Mouse (Mus musculus) cerebellum, postnatal 14 days (tissue): ENCODE results near the gene Stk40.

Experiments
- DNase-seq, 2 experiments: peaks; one replicate each; pipeline ENCODE4 v3.0.0; 2021; ENCODE audit warnings: mixed read lengths in 2 of 2

Stk40 gene

DNA sequence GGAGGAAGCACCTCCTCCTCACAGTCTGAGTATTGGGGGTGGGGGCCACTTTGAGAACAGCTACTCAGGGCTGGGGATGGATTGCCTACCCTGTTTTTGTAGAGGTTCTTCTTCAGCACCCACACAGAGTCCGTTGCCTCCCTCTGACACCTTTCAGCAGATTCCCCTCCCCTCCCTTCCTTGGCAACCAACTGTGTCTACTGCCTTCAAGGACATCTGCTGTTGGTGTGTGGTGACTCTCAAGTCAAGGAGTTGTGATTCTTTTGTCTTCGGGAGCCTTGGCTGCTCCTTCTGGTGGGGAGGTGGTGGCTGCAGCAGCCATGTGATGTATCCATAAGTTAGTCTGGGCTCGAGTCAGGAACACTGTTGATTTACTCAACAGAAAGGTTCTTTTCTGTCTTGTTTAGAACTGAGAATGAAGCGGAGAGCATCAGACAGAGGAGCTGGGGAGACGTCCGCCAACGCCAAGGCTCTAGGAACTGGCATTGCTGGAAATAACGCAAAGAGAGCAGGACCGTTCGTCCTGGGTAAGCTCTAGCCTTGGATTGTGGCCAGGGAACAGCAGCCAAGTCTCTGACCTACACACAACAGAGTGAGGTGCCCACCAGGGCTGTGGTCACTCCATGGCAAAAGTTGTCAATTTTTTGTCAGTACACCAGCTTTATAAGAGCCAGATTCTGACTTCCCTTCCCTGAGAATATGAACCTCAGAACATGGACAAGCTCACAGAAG is 19.7 kb downstream of the Stk40 start:
- DNase-seq: peak; percentile 61 to 69

DNA sequence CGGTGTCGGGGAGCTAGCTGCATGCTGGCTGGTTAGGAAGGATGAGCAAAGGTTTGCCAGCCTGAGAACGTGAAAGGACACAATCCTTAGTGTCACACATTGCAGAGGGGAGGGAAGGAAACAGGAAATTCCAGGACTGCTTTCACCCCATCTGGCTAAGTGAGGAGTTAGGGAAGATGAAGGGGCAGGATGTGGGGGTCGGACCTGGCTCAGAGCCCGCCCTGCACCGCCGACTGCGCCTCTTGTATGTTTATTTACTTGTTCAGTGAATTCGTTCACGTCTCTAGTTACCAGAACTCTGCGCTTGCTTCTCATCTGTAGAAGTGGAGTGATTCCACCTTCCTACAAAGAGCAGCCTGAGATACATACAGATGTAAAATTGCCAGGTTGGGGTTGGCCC is 26.7 kb downstream of the Stk40 start:
- DNase-seq: no peak

DNA sequence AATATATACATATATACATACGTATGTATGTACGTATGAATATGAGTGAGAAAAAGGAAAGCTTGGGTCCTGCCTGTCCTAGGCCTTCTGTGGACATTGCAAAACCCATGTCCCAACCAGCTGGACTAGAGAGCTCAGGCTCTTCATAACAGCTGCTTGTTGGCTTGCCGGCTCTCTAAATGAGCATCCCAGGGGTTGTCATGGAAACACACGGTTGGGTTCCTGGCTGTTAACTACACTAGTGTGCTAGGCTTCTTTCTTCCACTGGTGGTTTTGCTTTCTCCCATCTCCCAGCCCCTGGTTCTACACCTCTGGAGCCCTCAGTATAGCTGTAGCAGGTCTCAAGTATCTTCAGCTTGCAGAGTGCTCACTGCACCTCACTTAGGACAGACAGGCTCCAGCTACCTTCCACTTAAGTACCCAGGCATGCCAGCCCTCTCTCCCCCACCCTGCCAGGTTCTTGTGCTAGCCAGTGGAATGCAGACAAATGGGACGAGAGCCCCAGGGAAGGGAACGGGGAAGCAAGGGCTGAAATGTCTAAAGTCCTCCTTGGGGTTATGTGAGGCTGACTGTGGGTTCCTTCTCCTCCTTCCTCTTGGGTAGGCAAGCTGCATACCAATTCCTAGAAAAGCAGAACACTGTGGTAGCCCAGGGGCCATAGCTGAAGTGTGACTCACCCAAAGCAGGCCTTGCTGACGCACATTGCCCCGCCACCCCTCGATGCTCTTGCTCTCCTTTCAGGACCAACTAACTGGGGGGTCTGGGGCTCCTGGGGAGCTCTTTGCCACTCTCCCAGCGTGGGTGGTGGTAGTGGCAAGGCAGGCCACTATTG is 27.7 kb downstream of the Stk40 start:
- peak; percentile 76 to 84 for DNase-seq

DNA sequence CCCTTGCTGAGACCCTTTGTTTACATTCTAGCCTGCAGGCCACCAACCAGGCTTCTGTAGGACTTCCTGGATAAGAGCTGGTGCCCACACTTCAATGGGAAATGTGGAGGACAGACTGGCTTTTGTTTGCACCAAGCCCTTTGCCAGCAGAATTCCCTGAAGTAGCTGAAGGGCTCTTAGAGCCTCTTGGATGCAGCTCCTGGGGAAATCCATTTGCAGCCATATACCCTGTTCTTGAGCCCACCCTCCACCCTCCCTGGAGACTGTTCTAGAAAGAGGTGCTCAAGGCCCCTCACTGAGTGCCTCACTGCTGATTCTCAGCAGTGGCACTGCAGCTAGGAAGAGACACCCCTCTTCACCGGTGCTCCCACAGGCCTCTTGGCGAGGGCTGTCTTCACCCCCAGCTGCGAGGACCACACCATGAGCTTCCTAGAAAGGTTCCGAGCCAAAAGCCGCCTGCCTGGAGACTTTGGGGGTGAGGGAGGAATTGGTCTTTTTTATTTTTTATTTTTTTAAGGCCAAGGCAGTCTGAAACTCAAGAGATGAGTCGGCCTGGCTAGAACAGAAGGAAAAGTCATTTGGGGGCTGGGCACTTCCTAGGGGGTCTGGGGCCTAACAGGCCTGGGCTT is 29.0 kb downstream of the Stk40 start:
- DNase-seq: no peak

DNA sequence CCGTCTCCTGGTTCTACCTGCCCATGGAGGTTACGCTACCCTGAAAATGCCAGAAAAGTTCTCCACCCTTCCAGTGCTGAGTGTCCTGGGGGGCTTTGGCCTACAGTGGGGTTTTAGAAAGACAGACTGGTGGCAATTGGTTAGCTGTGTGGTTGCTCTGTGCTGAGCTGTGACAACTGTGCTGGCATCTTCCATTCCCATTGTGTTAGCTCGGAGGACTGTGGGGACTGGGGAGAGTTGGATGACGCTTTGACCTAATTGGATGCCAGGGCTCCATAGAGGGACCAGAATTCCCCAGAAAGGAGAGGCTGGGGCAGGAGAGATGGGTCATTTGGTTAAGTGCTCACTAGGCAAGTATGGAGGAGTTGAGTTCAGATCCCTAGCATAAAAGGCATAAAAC is 30.5 kb downstream of the Stk40 start:
- DNase-seq: no peak

DNA sequence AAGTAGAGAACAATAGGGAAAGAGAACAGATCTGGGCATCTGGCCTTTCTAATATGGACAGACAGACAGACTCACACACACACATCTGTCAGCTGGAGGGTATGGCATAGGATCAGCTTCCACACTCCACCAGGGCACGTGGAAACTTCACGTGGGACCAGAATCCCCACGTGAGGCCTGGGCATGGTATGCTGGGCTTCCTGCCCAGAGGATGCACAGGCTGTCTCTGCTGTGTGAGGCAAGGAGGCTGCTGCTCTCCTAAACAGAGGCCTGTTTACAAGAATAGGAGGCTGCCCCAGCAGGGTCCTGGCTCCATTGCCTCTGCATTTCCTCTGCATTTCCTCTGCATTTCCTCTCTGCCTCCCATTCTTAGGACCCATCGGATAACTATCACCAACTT is 30.9 kb downstream of the Stk40 start:
- no peak for DNase-seq

DNA sequence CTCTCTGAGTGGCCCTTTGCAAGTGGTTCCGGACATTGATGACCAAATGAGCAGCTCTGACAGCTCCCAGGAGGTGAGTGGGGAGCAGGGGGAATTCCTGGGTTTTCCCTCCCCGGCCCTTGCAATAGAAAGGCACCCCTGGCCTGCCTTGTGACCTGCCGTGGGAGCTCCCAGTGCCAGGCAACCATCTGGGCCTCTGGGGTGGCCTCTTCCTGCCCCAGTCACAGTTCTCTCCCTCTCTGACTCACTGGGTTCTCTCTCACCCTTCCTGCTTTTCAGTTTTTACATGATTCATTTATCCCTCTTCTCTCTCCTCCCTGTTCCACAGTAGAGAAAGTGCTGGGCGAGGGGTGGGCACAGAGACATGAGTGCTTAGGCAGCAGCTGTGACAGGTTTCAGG is 34.0 kb downstream of the Stk40 start:
- DNase-seq: no peak

DNA sequence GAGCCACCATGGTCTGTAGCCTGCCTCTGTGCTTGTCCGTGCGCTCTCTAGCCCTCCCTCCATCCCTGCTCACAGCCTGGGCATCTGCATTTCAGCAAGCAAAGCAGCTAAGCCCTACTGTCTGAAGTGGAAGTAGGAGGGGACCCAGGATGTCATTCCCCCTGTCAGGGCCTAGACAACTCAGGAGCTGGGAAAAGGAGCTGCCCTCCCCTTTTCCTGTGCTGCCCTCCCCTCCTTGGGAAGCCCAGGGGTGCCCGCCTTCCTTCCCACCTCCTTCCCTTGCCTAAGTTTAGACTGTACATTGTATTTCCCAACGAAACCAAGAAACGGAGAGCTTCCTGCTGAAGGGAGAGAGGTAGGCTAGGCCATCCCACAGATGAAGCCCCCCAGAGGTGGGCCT is 37.3 kb downstream of the Stk40 start:
- no peak for DNase-seq

DNA sequence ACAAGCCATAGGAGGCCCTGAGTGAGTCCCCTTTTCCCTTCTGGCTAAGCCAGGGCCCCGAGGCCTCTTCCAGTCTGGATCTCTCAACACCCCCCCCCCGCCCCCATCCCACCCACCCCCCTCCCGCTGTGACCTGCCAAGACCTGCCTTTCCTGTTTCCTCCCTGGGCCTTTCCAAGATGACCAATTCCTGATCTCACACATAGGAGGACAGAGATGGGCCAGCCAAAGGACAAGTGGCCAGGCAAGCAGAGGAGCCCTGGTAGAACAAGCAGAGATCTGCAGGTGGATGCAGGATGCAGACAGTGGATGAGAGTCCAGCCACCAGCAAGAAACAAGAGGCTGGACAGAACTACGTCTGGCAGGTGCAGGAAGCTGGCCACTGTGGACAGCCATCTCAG is 41.6 kb downstream of the Stk40 start:
- no peak for DNase-seq

DNA sequence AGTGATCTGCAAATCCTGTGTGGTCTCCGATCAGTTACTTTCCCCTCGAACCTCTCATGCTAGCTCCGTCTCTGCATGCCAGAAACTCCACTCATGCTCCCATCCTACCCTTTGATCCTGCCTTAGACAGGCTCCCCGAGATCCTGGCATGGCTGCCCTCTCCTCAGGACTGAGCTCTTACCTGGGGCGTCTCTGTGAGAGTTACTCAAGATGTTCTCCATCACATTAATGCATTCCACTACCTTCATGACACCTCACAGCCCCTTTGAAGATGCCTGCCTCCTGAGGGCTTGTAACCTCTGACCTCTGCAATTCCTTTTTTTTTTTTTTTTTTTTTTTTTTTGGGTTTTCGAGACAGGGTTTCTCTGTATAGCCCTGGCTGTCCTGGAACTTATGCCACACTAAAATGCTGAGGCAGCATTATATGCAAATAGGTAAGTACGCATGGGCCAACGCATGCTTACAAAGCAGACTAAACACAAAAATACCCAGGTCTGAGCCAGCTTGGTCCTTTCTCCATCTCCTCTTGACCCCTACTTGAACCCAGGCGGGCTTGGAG is 43.3 kb downstream of the Stk40 start:
- DNase-seq: no peak

DNA sequence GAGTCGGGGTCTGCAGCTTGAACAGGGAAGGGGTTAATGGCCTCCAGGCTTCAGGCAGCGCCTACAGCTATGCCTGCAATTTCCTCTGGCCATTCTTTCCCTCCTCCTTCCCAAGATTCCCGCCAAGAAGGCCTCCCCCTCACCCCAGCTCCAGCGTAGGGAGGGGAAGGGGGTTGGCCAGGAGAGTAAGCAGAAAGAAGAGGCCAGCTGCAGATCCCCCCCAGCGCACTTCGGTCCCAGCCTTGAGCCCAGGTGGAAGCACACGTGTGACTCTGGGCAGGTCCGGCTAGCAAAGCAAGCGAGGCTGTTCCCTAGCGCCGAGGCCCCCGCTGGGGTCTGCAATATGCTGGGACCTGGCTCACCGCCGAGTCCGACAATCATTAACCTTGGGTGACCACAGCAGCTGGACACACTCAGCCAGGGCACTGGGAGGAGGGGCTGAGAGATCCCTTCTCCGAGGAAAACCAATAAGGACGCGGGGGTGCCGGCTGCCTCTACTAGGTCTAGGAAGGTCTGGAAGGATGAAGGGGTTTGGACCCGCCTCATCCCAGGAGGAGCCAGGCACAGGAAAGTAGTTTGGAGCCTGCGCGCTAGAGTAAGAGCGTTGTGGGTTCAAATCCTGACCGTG is 43.9 kb downstream of the Stk40 start, which contains the start of gene Eva1b:
Gene Eva1b (plus strand): TSS at position 212 of the 628 bp plus-strand sequence.
- DNase-seq: peak in 1 of 2 experiments; percentile 66

DNA sequence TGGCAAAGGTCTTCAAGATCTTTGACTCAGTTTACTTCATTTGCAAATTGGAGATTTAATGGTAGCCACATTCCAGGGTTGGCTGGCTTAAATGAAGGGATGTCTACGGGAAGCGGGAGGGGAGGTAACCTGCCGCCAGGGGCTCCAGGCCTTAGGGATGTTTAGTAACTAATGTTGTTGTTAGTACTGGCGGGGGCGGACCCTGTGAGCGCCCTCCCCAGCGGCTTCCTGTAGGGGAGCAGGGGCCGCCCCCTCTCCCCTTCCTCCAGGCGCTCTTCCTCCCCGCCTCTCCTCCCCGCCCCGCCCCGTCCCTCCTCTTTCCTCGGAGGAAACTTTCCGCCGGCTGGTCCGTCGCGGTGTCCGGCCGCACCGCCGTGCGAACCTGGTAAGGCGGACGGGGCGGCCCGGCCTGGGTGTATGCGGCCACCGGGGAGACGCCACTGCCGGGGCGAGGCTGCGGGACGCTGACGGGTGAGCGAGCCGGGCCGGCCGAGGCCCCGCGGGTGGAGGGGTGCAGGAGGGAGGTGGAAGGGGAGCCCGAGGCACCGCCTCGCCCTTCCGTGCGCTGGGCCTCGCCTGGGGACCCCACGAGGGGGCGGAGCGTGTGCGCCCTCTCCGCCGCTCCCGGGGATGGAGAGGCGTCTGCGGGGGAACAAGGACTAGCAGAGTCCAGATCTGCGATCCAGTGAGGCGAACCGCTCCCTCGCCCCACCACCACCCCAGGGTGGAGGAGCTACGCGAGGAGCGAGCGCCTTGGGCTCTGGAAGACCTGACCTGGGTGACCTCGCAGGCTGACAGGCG is 44.6 kb downstream of the Stk40 start:
- no peak for DNase-seq

DNA sequence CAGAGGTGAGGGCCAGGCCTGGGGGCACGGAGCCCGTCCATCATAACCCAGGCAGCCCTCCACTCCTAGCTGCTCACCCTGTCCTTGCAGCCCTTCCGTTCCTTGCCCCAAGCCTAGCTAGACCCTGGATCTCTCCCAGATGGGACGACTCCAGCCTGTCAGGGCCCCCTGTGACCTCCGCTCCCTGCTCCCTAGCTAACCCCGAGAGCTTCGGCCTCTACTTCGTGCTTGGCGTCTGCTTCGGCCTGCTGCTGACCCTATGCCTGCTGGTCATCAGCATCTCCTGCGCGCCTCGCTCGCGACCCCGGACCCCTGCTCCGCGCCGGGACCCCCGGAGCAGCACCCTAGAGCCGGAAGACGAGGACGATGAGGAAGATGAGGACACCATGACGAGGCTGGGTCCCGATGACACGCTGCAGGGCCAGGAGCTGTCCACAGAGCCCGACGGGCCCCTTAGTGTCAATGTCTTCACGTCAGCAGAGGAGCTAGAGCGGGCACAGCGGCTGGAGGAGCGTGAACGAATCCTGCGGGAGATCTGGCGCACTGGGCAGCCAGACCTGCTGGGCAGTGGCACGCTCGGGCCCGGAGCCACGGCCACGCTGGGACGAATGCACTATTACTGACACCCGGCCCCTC is 45.4 kb downstream of the Stk40 start:
- no peak for DNase-seq

DNA sequence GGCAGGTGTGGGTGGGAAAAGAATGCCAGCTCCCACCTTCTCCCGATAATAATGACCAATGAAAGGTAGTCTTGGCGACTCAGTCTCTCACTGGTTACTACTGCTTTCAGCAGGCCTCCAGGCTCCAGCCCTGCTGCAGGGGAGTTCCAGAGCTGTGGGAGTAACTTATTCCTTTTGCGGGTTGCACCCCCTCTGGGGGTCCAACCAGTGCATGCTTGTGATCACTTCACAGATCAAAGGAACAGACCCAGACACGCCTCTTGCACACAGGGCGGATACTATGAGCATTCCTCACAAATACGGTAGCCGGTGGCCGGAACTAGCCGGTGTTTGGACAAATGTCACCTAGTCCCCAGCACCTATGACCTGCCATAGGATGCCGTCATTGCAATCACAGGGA is 46.0 kb downstream of the Stk40 start:
- DNase-seq: no peak

DNA sequence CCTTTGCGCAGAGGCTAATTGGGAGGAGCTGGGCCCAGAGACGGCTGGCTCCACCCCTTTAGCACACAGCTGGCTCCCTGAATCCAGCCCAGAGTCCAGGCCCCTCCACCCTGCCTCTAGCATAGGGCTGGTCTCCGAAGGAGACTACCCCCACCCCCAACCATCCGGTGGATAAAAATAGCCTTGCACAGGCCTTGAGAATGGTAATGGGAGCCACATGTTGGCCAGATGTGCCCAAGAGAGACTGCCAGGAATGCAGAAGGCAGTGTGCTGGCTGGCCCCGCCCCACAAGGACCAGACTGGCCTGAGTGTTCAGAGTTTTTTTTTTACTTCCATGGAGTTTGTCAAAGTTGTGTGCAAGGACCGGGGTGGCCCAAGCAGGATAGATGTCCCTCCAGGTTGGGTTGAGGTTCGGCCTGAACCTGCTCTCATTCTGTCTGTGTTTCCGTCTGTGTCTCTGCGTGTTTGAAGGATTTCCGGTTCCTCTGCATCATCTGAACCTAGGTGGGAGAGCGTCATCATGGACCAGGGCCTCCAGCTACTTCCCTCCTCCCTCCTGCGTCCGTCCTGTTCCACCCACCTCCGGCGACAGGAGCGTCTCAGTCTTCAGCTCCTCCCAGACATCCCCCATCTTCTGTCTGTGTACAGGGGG is 46.7 kb downstream of the Stk40 start:
- DNase-seq: no peak

DNA sequence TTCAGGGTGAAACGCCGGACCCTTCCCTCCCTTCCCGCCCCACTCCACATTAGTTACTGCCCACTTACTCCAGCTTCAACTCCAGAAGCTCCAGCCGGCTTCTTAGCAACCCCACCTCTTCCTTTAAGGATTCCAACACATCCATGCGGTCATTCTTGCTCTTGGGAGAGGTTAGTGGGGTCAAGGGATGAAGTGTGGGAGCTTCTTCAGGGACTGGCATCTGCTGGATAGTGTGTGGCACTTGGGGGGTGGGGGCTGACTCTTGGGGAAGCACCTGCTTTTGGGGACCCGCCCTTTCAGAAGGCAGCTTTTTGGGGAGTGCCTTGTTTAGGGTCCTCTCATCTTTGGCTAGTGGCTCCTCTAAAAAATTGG is 47.2 kb downstream of the Stk40 start:
- DNase-seq: no peak

DNA sequence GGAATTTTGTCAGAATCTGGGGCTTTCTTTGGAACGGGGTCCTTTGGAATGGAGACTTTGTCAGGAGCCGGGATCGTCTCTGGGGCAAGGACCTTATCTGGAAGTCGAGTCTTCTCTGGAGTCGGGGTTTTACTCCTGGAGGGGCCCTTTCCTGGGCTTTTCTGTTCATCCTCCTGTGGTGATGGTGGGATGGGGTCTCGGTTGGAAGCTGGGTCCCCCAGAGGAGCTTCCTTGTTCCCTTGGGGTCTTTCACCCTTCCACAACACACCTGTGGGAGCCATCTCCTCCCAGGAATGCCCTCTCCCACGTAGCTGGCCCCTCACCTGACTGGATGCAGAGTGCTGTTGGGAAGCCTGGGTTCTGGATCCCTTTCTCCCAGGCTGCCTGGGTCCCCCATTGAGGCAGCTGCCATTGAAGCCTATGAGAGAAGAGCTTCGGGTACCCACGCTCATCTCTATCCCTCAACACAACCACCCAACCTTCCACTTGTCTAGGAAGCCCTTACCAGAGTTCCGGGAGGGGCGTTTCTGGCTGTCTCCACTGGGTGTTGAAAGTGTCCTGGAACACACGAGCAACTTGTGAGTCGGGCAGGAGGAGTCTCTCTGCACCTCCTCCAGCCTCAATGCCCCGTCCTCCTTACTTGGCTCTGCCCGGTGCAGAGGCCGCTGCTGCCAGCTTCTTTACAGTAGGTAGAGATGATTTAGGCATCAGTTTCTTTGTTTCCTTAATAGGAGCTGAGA is 48.1 kb downstream of the Stk40 start:
- no peak for DNase-seq

DNA sequence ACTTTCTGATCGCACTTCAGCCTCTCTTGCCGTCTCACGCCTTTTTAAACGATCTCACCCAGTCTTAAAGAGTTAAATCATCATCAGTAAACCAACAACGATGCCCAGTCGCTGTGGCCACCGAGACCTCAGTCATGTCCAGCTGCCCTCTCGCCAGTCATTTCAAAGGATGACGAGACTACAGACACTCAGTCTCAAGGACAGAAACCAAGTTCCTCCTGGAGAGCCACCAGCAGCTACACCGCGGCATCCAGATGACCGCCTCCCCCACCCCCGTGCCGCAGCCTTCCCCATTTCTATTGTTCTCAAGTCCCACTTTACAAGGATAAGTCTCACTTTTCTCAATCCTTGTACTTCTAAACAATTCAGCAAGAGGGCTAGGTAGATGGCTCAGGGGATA is 49.1 kb downstream of the Stk40 start:
- DNase-seq: no peak

DNA sequence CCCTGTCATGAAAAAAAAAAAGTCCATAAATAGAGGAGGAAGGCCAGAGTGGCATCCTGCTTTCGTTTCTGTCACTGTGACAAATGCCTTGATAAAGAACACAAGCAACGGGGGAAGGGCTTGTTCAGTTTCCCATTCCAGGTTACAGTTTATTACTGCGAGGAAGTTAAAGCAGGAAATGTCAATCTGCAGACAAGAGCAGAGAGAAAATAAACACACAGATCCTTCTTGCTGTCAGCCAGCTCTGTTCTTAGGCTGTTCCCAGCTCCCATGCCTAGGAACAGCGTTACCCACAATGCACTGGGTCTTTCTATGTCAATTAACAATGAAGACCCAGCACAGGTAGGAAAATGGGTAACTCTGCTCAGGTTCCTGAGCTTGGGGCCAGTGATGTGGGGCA is 51.4 kb downstream of the Stk40 start:
- DNase-seq: no peak

DNA sequence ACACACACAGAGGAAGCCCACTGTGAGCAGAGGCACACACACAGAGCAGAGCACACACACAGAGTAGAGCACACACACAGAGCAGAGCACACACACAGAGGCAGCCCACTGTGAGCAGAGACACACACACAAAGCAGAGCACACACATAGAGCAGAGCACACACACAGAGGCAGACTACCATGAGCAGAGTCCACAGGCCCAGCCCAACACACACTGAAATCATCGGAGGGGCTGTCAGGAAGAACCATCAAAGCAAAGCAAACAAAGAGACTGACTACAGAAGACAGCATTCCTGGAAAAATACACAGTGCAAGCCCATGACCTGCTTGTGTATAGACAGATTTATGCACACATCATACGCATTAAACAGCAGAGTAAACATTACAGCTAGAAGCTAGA is 52.1 kb downstream of the Stk40 start:
- DNase-seq: no peak
